Mouse (Mus musculus) embryo, embryonic 10 days (tissue): ENCODE measurements around the gene Ino80b.

Experiments used
- DNase-seq: peaks from one replicate; pipeline ENCODE4 v3.0.0-alpha.2; 2015; ENCODE audit warnings: low spot score

Ino80b gene

GRCm38 (mm10) chr6:83117165-83117438 lies 8.1 kb downstream of the Ino80b start:
- no peak for DNase-seq

- DNase-seq = no peak
These were observed 8.7 kb downstream of the Ino80b start for GRCm38 (mm10) chr6:83116373-83117164.

- DNase-seq = no peak
These were observed 9.4 kb downstream of the Ino80b start for GRCm38 (mm10) chr6:83115682-83116372.

GRCm38 (mm10) chr6:83115011-83115671 lies 10.1 kb downstream of the Ino80b start, which contains the start of gene Mogs:
Gene Mogs, plus strand, starts transcription at chr6:83115496.
- peak; percentile 95 for DNase-seq

GRCm38 (mm10) chr6:83111510-83112136 lies 13.6 kb downstream of the Ino80b start:
- DNase-seq = no peak

GRCm38 (mm10) chr6:83108762-83109668 lies 16.2 kb downstream of the Ino80b start, which contains the start of gene Mrpl53:
Gene Mrpl53, plus strand, starts transcription at chr6:83109040.
- DNase-seq = peak; percentile 82

DNA sequence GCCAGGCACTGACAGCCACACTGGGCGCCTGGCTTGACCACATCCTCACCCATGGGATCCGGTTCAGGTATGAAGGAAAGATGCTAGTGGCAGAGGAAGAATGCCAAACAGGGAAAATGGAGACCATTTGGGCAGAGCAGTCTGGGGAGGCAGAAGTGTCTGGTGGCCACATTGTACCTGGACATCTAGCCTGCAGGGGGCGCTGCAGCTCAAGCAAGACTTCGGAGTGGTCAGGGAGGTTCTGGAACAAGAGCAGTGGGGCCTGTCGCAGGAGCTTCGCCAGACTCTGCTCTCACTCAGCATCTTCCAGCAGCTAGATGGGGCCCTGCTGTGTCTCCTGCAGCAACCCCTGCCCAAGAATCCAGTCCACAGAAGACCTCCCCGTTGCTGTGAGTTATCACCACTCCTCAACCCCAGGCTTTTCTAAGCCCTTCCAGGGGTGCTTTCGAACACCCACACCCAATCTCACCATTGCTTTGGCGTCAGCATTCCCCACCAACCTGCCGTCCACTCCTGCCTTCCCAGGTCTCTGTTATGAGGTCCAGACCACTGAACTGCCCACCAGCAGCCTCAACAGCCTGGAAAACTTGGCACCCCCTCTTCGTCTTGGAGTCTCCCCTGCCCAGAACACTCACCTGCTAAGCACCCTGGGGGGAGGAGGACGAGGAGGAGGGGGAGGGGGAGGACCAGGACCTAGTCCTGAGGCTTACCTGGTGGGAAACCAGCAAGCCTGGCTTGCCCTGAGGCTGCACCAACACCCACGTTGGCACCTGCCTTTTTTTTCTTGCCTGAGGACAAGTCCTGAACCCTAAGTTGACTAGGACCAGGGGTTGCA lies 17.4 kb downstream of the Ino80b start:
- DNase-seq = peak; percentile 90

DNA sequence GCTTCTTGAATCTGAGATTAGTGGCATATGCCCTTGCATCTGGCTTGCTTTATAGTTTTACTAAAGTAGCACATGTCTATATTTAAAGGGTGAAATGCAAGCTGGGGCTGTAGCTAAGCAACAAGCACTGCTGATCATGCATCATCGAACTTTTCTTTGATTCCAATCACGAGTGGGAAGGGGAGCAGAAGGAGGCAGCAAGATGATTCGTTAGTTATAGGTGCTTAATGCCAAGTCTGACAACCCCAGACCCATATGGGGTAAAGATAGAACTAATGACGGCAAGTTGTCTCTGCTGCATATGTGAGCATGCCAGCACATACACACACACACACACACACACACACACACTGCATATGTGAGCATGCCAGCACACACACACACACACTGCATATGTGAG lies 21.1 kb downstream of the Ino80b start:
- DNase-seq = no peak

- DNase-seq = no peak
These were observed 22.0 kb downstream of the Ino80b start for GRCm38 (mm10) chr6:83103130-83103650.

DNA sequence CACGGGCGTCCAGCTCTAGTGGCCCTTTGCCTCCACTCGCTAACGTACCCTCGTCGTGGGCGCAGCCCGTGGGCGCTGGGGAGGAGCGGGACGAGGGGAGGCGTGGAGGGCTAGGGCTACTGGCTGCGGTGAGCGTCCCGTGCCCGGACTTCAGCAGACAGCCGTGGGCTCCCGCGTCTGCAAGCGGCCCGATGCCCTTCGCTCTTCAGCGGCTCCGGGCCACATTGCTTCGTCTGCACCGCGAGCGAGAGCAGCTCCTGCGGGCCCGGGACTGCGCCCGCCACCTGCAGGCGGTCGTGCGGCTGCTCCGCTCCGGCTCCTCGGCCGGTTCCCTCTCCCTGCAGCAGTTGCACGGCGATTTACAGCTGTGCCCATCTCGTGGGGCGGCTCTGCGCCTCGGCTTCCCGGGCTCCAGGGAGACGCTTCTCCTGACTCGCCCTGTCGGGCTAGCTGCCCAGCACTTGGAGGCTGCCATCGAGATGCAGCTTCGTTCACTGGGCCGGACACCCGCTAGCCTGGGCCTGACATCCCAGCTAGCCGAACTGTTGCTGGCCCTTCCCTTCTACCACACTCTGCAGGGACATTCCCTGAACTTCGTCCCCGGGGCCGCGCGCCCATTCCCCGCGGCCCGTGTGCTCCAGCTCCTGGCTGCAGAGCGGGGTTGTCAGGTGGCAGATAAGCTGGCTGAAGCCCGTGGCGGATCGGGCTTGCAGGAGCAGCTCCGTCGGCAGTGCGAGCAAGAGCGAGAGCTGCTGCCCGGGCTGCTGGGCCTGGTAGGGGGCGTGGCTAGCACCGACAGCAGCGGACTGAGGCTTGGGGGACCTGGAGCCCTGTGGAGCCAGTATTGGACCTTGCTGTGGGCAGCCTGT lies 23.3 kb downstream of the Ino80b start:
- peak; percentile 80 for DNase-seq

- peak; percentile 94 for DNase-seq
These were observed 23.9 kb downstream of the Ino80b start, which contains the start of the genes Ccdc142 and Gm42688 for GRCm38 (mm10) chr6:83101316-83101687. Gene Ccdc142, plus strand, starts transcription at chr6:83101601. Gene Gm42688, plus strand, starts transcription at chr6:83101617.

GRCm38 (mm10) chr6:83098411-83098810 lies 26.8 kb downstream of the Ino80b start:
- DNase-seq = peak; percentile 2

DNA sequence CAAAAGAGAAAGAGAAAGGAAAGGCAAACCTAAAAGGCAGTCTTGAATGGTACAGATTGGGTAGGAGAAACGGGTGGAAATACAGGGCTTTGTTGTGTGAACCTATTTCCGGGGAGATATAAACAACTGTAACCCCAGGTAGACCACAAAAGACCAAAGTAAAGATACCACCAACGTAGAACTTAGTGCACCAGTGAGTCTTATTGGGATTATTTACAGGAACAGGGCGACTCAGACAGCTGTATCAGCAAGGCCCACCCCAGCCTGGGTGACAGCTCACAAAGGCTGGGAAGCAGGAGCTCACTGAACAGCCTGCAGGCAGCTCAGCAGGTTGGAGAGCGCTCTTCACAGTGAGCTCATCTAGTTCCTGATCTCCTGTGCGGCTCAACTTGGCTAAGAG lies 29.3 kb downstream of the Ino80b start:
- peak; percentile 3 for DNase-seq

DNA sequence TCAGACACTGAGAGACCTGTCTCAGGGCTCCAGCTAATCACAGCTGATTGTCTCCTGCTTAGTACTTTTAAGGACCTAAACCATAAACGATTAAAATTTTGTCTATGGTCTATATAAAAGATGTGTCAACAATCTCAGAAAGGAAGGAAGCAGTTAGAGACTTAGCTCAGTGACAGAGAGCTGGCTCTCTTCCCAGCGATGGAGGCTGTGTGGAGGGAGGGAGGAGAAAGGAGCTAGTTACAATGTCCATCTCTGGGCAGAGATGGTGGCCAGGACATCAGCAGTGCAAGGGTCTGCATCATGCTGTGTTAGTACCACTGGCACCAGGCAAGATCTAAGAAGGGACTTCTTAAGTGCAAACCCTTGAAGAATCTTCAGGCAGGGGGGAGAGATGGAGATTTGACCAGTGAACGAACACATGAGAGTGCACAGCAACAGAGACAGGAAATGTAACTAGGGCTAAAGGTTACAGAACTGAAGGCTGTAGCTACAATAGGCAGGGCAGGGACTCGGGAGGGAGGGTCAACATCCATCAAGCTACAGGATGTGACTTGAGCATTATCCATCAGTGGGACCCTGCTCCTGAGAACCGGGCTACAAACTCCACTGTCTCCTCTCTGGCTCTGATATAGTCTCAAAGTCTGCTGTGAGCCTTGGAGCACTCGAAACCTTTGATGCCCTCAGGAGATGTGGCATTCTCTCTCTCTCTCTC lies 32.7 kb downstream of the Ino80b start:
- DNase-seq = peak; percentile 3

DNA sequence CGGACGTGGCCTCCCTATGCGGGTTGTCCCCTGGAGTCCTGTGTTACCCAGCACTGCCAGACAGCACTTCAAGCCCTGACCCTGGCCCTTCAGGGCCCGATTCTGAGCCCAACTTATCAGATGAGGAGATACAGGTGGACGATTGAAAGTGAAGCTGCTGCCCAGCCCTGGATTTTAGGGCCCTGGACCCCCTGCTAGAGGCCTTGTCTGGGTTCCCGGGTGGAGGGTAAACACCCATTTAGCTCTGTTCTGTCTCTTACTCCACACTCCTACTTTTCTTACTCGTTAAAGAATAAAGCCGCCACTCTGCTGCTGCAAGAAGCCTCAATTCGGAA lies 37.3 kb downstream of the Ino80b start:
- DNase-seq = no peak

DNA sequence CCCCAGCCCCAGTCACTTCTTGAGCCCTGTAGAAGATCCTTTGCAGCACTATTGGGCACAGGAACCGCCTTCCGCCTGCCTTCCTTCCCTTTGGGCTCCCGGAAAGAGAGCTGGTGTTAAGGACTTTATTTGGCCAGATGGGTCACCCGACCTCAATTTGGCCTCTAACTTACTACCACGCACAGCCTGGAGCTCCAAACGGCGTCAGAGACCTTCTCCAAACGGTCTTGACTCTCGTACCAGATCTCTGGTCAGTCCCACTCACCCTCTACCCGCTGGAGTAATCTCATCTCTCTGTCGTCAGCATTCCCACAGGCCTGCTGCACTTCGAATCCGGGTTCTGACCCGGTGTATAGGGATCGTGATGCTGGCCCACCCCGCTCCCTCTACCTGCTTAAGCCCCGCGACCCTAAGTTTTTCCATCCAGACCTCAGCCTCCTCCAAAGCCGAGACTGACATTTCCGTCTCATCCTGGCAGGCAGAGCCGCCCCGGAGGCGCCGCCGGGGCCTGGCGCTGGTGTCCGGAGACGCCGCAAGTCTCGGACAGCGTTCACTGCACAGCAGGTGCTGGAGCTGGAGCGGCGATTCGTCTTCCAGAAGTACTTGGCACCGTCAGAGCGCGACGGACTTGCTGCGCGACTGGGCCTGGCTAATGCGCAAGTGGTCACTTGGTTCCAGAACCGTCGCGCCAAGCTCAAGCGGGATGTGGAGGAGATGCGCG lies 37.9 kb downstream of the Ino80b start:
- DNase-seq = peak; percentile 49

DNA sequence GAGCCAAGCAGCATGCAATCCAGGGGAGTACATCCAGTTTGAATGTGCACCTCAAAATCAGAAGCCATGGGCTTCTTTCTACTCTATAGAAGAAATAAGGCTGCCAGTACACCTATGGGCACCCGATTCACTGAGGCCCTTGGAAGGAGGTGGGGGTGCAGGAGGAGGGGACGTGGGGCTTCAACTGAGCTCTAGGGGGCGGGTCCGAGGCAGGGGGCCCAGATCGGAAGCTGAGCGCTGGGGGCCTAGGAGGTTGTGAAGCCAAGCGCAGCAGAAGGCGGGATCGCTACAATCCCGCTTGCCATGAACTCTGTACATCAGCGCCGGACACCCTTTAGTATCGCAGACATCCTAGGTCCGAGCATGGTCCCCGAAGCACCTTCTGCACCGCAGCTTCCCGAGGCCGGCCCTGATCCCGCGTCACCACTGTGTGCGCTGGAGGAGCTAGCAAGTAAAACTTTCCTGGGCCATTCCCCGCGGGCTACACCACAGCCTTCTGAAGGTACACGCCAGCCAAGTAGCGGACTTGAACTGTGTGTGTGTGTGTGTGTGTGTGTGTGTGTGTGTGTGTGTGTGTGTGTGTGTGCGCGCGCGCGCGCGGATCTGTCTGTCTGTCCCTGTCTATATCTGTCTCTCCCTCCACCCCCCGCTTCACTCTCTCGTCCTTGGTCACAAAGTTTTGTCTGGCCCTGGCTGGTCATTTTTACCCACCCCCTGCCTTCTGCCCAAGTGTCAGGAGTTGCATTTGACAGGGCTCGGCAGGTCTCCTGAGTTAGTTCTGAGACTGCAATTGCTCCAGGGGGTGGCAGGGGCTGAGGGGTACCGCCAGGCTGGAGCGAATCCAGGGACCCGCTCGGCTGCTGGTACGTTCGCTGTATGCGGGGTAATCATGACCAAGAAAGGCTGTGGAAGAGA lies 38.9 kb downstream of the Ino80b start, which contains the start of gene Lbx2:
Gene Lbx2 (plus strand): TSS at position 247 of the 915 bp plus-strand sequence.
- DNase-seq = no peak
